Mouse (Mus musculus): ENCODE measurements around the gene Abcc3.

DNA sequence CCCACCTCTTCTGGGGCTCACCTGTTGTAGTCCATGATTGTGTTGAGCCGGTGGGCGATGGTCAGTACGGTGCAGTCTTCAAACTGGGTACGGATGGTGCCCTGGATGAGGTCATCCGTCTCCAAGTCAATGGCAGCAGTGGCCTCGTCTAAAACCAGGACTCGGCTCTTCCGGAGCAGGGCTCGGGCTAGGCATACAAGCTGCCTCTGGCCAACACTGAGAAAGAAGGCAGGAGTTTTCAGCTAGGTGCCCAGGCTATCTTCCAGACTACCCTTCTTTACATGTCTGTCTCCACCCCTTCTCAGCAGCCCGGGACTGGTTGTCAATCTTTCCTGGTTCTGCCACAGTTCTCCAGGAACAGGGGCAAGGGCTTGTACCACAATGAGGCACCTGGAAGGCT, 46.9 kb downstream of the Abcc3 start:
- no peak for TF ChIP-seq CTCF (IDR thresholded peaks at IDR 0.05; ENCODE audit: control insufficient read depth, insufficient read depth, insufficient replicate concordance, low read depth, low read length)
- no peak for TF ChIP-seq POLR2A (IDR thresholded peaks at IDR 0.05; ENCODE audit: control insufficient read depth, low read depth, low read length)
